Mouse (Mus musculus) adrenal gland, adult 2 months (tissue): ENCODE measurements around the gene U2af1l4. TPM values are rescaled to one million over a fixed set of nuclear protein-coding genes. Genes with fewer than 3 reads are reported as not detected.
A peak's percentile ranks its signal among the peaks of the same experiment; 100 is the strongest.

Experiments
- DNase-seq: peaks from one replicate; pipeline ENCODE4 v3.0.0; 2021
- polyA plus RNA-seq: library from polyadenylated mRNA; depleted of rRNA; stranded (reverse); fragments of >200 nt; gene quantifications from 2 replicates; pipeline ENCODE4 v1.2.3, GENCODE M21; 2012
- total RNA-seq, 2 experiments: library from RNA; stranded (reverse); gene quantifications; 2 replicates each; pipeline ENCODE4 v1.2.3; 2021

The U2af1l4 gene
- total and polyA plus RNA-seq, 3 experiments = 73.3 to 92.5 (median 92.3) TPM

DNA sequence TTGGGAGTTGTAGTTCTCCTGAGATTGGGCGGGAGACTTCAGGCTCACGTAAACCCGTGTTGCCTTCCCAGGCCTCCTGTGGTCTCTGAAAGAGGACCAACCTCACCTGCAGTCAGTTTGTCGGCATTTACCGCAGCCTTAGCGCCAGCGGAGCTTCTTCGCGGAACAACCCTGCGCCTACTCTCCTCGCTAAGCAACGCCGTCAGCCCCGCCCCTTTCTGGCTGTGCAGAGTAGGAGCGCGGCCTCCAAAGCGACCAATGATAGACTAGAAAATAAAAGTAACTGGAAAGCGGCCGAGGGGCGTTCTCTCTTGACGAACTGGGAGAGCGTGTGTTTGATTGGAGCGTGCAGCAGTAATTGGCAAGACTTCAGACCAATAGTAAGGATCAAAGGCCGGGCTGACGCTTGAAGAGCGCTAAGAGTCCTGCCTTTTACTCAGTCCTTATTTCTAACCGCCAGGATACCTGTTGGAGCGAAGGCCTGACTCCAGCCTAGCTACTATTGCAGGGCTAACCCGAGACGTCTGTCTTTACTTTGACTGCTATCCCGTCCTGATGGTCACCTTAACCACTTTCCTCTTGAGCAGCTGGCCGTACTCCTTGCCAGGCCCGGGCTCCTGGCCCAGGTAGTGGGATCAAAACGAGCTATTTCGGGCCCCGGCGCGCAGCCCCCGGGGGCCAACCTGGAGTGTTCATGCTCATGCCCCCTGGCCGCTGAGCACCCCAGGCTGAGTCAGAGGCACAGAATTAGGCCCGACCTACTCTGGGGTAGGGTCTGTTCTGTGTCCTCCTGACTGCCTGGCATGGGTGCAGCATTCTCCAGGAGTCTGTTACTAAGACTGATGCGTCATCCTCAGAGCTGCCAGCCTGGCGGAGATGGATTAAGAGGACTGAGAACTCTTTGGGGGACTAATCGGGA, 10.7 kb upstream of the U2af1l4 start, which contains the start of the genes Hspb6 and Proser3:
Gene Hspb6, plus strand, starts transcription at position 77 of the 919 bp plus-strand sequence.
Gene Proser3, minus strand, starts transcription at position 198 of the 919 bp plus-strand sequence.
- peak; percentile 98 for DNase-seq

DNA sequence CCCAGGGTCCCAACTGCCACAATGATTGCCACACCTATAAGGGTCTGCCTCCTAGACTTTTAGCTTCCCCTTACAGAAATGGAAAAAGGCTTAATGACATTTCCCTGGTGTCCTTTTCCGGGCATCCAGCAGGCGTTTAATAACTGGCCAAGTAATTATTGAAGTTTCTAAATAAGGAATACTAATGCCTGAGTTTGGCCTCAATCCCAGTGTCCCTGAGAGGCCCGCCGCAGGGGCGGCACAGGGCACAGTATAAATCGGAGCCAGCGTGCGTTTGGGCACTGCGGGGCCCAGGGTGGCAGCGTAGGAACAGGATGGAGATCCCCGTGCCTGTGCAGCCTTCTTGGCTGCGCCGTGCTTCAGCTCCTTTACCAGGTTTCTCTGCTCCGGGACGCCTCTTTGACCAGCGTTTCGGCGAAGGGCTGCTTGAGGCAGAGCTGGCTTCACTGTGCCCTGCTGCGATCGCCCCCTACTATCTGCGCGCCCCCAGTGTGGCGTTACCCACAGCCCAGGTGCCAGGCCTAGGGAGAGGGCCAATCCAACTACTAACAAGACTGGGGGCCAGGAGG, 10.0 kb upstream of the U2af1l4 start:
- DNase-seq = peak; percentile 87

DNA sequence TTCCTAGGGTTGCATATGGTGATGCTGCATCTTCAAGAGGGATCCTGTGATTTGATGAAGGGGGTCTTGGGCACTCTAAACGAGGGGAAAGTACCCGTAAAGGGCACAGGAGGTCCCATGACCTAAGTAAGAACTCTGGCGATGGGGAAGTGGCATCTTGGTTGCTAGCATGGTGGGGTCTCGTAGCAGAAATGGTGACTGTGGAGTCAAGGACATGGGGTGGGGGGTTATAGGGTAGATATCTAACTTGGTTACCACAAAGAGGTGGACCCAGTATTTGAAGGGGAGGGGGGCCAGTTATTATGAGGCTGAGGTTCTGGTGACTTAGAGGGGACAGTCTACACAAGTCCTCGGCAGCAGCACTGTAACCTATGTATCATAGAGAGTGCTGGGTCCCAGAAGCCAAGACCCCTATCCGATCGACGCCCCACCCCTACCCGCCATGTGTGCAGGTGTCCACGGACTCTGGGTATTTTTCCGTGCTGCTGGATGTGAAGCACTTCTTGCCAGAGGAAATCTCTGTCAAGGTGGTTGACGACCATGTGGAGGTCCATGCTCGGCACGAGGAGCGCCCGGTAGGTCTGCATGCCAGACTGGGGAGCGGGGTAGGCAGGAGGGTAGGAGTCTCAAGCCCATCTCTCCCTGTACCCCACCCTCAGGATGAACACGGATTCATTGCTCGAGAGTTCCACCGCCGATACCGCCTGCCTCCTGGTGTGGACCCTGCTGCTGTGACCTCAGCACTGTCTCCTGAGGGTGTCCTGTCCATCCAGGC, 9.1 kb upstream of the U2af1l4 start:
- no peak for DNase-seq

DNA sequence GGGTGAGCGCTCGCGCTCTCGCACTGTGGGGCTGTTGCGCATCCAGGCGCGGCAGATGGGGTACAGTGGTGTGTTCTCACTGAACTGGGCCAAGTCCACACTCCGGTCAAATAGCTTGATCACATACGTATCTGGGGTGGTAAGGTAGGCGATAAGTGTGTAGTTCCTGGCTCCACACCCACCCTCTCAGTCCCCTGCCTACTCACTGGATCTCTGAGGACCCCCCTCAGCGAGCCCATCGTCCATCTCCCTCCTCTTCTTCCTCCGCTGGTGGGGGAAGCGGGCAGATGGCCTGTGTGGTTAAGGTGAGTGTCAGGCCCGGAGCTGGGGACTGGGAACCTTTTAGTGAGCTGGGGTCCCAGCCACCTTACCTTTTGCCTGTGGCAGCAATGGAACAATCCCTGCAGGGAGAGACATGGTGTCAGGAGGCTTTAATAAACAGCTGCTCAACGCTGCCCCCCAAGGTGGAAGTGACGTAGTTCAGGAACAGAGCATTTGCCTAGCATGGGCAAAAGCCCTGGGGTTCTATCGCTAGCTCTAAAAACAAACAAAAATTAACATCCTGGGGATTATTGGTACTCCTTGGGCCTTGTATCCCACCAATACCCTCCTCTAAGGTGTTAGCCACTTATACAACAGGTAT, 6.1 kb upstream of the U2af1l4 start:
- no peak for DNase-seq

DNA sequence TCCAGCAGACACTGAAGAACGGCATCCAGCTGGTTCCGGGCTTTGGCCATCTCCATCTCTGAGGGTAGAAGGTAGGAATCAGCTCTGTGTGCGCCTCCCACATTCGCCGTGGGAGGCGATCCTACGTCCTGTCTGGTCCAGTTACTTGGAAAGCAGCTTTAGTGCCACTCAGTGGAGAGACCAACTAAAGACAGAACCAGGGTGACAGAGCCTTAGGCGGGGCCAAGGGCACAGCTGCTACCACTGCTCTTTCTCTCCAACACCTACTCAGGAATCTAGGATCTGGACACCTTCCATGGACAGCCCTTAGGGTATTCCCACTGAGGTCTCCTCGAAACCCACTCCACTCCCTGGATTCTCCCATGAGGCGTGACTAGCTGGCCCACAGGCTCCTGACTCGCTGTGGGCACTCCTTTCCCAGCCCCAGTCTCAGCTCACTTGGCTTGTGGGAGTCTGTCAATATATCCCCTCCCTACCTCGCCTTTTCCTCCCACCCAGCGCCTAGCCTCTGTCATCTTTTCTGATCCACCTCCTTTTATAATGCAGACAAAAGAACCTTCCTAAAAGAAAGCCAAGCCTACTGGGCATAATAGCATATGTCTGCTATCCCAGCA, 5.1 kb upstream of the U2af1l4 start:
- DNase-seq = peak; percentile 46

DNA sequence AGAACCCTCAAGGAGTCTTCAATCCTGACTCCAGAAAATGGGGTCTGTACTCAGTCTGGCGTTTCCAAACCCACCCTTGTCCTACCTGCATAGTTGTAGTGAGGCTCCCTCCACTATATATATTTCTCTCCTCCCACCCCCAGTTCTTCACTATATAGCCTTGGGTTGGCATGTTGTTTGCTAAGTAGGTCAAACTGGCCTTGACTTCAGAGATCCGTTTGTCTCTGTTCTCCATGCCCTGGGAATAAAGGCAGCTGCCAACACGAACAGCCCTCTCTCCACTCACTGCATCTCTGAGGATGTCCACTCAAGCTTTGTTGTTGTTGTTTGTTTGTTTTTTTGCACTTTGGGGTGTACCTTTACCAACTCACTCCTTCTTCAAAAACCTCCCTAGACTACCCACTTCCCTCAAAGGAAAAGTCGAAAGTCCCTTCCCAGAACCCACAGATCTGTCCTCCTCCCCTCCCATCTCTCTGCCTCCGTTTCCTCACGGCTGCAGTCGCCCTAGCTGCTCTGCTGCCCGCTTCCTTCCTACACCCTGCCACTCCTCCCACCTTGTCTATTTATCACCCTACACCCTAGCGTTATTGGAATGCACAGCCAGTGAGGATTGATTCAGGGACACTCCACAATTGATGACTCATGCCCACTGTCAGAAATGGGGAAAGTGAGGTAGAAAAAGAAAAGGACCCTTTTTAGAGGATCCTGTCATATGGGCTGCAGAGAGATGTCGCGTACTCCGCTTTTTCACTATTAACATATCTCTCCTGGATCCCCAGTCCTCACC, 4.3 kb upstream of the U2af1l4 start:
- DNase-seq = no peak

DNA sequence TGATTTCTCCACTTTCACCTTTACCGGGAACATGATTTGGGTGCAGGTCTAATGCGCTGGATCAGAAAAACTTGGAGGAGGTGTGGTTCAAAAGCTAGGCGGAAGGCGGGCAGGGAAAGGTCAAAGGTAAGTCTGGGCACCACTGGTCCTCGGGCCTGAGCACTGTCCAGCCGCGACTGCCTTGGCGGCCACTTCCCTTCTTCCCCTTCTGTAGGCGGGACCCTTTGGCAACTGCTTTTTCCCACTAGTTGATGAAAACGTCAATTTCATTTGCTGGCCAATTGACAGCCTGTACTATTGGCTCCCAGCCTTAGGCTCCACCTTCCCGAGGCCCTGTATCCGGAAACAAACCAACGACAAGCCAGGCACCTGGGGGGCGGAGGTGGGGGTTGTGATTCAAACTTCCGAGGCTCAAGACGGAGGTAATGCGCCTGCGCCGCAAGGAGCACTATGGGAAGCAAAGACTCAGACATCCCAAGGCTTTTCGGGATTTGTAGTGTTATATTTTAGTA, 3.6 kb upstream of the U2af1l4 start, which contains the start of gene Lin37:
Gene Lin37, minus strand, starts transcription at position 396 of the 512 bp plus-strand sequence.
- DNase-seq = peak; percentile 99

DNA sequence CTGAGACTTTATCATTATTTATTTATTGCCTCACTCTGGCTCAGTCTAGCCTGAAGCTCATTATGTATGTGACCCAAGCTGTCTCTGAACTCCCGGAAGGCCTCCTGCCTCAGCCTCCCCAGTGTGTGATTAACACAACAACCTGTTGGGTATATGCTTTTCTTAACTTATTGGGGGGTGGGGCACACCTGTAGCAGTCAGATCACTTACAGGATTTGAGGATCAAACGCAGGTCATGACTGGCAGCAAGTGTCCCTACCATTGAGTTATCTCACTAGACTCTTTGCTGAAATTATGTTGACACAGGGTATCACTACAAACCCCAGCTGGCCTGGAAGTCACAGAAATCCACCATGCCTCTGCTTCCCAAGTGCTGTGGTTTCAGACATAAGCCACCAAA, 2.8 kb upstream of the U2af1l4 start:
- DNase-seq = no peak

DNA sequence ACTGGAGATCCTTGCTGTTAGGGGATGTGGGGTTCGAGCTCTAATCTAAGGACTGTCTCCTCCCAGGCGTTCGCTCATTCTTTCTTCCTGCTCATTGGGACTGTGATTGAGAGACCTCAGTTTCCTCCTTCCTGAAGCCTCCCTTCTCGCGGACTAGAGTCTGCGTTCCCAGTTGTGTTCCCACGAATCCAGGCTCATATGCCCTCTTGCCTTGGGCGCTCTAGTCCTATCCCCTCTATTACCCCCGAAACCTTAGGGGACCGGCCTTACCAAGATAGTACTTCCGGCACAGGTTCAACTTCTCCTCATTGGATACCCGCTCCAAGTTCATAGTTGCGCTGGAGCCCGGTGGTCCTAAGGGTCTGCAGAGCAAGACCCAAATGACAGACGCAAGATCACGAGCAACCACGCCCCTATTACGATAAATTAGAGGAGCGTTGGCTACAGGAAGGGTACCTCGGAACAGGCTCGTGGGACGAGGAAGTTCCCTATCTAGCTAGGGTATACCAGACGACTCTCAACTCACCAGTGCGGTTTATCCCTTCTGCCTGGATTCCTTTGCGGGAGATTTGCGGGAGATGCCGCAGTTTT, 480 bp upstream of the U2af1l4 start:
- no peak for DNase-seq

DNA sequence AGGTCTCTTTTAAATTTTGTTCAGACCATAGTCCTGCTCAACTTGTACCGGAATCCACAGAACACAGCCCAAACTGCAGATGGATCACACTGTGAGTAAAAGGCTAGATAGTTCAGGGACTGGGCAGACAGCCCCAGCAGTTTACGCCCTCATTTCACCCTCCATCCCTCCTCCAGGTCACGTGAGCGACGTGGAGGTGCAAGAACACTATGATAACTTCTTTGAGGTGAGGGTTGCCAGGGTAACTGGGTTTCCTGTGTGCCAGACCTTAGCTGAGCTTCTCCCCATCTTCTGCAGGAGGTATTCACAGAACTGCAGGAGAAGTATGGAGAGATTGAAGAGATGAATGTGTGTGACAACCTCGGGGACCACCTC, 792 bp downstream of the U2af1l4 start:
- no peak for DNase-seq

DNA sequence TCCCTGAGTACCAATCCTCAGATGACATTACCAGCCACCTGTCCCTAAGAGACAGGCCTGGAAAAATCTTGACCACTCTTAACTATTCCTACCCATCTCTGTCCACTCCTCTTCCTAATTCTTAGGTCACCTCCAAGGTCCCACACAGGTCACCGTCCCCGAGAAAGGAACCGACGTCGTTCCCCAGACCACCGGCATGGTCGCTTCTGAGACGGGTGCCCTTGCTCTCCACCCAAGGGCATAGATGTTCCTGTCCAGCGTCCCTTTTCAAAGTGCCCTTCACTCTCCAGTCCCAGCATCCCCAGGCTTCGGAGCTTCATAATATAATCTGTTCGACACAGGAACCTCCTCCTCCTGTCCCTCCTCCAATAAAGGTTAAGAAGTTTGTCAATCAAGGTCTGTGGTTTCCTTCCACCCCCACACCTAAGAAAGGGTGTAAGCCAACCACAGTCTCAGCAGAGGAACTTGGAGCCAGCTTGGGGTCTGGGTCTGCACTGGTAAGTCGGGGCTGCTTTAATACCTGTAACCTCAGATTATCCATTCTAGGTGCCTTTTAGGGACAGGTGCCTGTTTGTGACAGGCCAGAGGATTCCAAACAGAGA, 2.0 kb downstream of the U2af1l4 start, which contains the start of gene Igflr1:
Gene Igflr1, plus strand, starts transcription at position 458 of the 602 bp plus-strand sequence.
- no peak for DNase-seq

DNA sequence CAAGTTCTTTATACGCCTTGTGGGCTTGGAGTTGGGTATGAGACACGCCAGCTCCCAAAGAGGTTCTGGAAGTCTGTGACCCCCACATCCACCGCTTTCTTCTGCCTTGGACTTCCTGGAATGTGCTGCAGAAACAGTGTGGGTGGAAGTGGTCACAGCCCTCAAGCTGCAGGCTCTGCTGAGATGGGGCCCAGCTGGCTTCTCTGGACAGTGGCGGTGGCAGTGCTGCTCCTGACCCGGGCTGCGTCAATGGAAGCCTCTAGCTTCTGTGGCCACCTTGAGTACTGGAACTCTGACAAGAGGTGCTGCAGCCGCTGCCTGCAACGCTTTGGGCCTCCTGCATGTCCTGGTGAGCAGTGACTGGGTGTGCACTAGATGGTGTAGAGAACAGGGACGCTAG, 2.9 kb downstream of the U2af1l4 start:
- no peak for DNase-seq

DNA sequence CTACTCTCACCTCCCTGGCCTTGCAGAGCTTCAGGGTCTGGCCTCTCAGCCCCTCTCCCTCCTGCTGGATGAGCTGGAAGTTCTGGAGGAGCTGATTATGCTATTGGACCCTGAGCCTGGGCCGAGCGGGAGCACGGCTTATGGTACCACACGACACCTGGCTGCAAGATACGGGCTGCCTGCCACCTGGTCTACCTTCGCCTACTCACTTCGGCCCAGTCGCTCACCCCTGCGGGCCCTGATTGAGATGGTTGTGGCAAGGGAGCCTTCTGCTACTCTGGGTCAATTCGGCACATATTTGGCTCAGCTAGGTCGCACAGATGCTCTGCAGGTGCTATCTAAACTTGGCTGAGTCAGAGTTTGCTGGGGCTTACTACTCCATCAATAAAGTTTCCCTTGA, 4.5 kb downstream of the U2af1l4 start:
- no peak for DNase-seq

DNA sequence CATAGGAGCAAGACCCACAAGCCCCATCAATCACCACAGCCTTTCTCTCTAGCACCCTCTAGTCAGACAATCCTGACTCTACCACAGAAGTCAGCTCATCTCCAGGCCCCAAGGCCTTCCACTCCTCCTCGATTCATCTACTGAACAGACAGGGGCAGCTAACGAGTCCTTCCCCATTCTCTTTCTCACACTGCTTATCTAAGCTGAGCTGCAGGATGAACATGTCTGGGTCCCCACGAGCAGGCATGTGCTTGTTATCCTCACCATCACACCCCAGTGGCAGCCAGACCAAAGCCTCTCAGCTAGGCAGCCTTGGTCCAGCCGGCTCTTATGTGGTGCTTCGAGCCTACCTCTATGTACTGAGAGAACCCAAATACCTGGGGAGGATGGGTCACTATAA, 9.3 kb downstream of the U2af1l4 start:
- DNase-seq = no peak

DNA sequence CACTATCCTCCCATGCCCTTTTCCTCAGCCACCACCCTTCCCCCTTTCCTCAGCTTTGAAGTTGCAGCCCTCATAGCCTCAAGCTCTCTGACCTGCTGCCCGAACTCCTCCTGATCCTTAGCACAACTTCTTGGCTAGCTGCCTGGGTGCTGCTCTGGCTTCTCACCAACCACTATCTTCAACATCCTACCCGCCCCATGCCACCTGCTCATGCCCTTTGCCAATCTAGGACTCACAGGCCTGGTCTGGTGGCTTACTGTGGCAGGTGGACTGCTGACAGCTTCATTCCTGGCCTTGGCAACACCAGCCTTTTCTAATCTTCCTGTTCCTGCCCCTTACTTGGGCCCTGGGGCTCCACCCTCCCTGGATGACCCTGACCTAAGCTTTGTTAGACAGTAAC, 9.9 kb downstream of the U2af1l4 start:
- DNase-seq = peak; percentile 77

DNA sequence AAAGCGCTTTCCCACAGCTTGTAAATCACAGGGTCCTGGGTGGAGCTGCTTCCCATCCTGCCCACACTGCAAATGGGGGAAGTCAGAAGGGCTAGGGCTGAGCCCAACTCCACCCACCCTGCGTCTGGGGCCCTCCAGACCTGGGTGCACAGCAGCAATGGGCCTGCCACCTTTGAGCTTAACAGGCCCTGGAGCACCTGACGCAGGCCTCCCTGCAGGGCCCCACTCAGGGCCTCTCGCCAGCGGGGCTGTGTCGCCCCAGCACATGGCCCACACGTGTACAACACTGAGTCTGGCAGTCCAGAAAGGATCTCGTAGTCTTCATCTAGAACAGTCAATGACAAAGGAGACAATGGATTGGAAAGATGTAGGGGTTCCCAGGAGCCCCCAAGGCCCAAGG, 16.8 kb downstream of the U2af1l4 start:
- DNase-seq = no peak

DNA sequence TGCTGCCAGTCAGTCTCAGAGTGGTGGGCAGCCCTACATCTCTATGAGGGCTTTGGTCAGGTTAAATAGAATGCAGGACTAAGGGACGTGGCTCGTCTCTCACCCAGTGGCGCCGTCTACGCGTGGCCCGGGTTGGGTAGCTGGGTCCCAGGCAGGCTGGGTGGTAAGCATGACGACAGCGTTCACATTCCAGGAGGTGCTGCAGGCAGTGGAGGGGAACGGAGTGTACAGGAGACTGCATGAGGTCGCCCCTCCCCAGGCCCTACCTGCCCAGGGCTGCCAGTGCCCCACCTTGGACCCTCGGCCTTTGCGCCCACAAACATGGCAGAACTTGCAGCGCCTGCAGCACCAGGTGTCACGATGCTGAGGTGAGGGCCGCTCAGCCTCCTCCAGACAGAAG, 18.4 kb downstream of the U2af1l4 start:
- no peak for DNase-seq

DNA sequence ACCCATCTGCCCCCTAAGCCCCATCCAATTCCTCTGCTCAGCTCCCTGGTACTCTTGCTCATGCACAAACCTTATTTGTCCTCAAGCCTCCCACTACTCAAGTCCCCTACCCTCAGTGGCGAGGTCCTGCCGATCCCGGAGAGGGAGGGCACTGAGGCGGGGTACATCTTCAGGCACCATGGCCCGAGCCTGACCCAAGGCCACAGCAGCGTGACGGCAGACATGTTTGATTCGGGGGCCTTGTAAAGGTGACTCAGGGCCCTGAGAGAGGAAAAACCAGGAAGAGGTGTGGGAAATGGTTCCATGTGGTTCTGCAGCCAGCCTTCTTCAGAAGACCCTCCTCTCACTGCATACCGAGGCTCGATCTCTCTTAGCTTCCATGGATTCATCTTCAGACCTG, 21.2 kb downstream of the U2af1l4 start:
- DNase-seq = no peak

DNA sequence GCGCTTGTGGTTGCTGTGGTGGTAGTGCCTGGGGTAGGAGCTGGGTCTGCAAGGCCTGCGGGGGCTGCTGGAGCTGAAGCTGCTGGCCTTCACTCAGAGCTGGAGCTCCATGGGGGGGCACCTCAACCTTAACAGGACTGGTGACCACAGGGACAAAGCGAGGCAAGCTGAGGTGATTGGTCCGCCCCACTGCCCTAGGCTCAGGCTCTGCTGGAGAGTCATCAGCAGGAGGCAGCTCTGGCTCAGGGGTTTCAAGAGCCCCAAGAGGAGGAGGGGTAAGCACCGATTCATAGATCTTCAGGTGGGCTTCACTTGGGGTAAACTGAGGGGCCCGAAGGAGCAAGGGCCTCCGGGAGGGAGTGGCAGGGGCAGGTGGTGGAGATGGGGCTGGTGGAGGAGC, 22.1 kb downstream of the U2af1l4 start:
- DNase-seq = no peak
